Mouse (Mus musculus): Measurements from ENCODE around the gene Car5a. TPM values are rescaled to one million over a fixed set of nuclear protein-coding genes. Genes with fewer than 3 reads are reported as not detected.

Gene Car5a
- 0.18 and 0.51 TPM in 2 replicates for polyA plus RNA-seq (2016; fragmentation: Nextera tagmentation; extraction: Ambion mirVana)

GRCm38 (mm10) chr8:121944831-121945230 lies at the start of gene Car5a:
TSS of gene Car5a (minus strand) at chr8:121944904.
- Histone ChIP-seq H3K9ac (replicated peaks) (no peak within 1 kb of the TSS), H3K9me3 (no peaks in the 10 kb centered on the region), H3K27ac (no peak within 1 kb of the TSS), H3K4me3 (replicated peaks) (no peak within 1 kb of the TSS), H3K4me1 (replicated peaks) (peaks cover 28% of the 10 kb centered on the region), H3K36me3 (no peaks in the 10 kb centered on the region), H3K27me3 (no peaks in the 10 kb centered on the region; the same call in 1 of the 2 replicates), H3K4me2 (no peak within 1 kb of the TSS)
- no peak for ATAC-seq (ENCODE audit: insufficient number of reproducible peaks, insufficient read depth, low FRiP score, low TSS enrichment, low read depth)

DNA sequence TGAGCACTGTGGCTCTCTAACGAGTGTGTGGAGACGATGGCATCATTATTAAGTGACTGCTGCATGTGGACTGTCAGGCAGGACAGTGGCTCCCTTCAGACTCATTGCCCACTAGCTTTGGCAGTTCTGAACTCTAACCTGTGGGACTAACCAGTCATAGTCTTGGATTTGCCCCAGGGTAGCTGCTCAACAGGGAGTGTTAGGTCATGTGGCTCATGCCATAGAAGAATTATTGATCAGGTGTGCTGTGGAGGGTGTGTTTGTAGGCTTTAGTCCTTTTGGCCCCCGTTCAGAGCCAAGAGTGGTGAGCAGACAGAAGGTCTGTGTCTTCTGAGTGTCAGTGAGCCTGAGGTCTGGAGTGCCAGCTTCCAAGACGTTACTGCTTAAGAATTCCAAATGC lies 48.2 kb upstream of the Car5a start:
- Histone ChIP-seq H3K4me1 (replicated peaks) (no peaks in the 10 kb centered on the region), H3K27ac (no peak overlapping the region), H3K9ac (replicated peaks) (no peak overlapping the region), H3K4me2 (no peak overlapping the region), H3K36me3 (peaks cover 89% of the 10 kb centered on the region), H3K9me3 (no peaks in the 10 kb centered on the region), H3K27me3 (no peaks in the 10 kb centered on the region), H3K4me3 (replicated peaks) (no peak overlapping the region)
- no peak for ATAC-seq (ENCODE audit: insufficient number of reproducible peaks, insufficient read depth, low FRiP score, low TSS enrichment, low read depth)
- 82% methylated on average over 4 of the region's 4 CpGs for WGBS

DNA sequence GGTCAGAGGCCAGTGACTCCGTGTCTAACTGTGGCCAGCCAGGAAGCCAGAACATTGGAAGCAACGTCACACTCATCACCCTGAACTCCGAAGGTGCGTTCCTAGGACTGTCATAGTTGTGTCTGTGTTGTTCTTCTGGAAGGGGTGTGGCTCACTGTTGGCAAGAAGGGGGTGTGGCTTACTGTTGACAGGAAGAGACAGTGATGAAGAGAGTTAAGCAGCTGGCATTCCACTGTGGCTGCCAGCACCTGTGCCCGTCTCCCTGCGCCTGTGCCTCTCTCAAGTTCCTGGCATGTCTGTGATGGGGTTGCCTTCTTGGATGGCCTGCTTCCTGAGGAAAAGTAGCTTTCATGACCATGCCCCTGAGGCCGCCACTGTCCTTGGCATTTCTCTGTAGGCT lies 46.9 kb upstream of the Car5a start:
- H3K9me3 ChIP-seq, result no peaks in the 10 kb centered on the region
- no peak overlapping the region for H3K9ac ChIP-seq (replicated peaks)
- no peak overlapping the region for H3K4me3 ChIP-seq (replicated peaks)
- ATAC-seq (ENCODE audit: insufficient number of reproducible peaks, insufficient read depth, low FRiP score, low TSS enrichment, low read depth), result no peak
- WGBS, result 86% methylated on average over 7 of the region's 7 CpGs
- H3K36me3 ChIP-seq, result peaks cover 89% of the 10 kb centered on the region
- H3K27me3 ChIP-seq, result no peaks in the 10 kb centered on the region
- no peaks in the 10 kb centered on the region for H3K4me1 ChIP-seq (replicated peaks)
- no peak overlapping the region for H3K4me2 ChIP-seq
- H3K27ac ChIP-seq, result no peak overlapping the region

DNA sequence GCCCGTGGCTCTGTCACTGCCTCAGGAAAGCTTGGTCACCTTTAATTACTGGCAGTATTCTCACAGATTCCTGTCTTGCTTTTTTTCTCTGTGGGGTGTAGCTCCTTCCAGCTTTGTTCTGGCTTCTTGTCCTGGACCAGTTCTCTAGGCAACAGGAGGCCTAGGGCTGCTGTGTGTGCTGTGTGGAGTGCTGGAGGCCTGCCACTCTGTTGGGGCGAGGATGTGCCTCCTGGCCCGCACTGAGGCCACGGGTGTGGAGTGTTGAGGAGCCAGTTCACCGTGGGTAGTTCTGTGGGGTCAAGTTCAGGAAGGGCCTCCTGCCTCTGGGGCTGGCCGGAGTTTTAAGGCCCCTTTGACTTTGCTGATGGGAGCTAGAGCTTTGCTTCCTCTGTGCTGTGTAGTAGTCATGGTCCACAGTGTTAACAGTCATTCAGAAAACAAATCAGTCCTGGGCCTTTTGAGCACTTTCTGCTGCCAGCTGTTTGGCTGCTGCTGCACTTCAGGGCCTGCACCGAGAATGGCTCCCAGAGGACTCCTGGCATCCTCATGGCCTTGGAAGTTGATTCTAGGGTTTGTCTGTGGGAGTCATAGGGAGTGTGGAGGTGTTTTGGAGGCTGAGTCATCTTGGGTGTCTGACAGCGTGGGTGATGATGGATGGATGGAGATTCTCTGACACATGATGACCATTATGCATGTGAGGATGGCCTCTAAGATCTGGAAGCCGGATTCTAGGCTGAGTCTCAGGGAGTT lies 46.0 kb upstream of the Car5a start:
- H3K36me3 ChIP-seq, result peaks cover 90% of the 10 kb centered on the region
- WGBS, result 88% methylated on average over 9 of the region's 9 CpGs
- no peaks in the 10 kb centered on the region for H3K9me3 ChIP-seq
- H3K27ac ChIP-seq, result no peak overlapping the region
- no peak for ATAC-seq (ENCODE audit: insufficient number of reproducible peaks, insufficient read depth, low FRiP score, low TSS enrichment, low read depth)
- no peak overlapping the region for H3K9ac ChIP-seq (replicated peaks)
- H3K4me3 ChIP-seq (replicated peaks), result no peak overlapping the region
- no peaks in the 10 kb centered on the region for H3K4me1 ChIP-seq (replicated peaks)
- H3K27me3 ChIP-seq, result no peaks in the 10 kb centered on the region
- H3K4me2 ChIP-seq, result no peak overlapping the region

DNA sequence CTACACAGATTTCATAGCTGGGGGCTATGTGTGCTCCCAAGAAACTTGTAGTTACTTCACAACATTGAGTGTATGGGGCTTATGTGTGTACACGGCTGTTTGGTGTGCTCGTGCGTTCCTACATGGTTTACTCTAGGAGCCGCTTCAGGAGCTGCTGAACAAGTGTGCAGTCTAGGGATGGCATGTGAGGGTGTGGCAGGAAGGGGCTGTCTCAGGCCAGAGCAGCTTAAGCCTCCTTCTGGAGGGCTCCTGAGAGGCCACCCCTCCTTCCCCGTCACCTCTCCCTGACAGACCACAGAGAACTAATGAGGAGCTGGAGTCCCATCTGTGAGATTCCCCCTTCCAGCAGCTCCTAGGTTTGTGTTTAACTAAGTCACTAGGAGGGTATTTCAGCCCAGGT lies 43.2 kb upstream of the Car5a start:
- peaks cover 99% of the 10 kb centered on the region for H3K36me3 ChIP-seq
- H3K4me3 ChIP-seq (replicated peaks), result no peak overlapping the region
- H3K9me3 ChIP-seq, result no peaks in the 10 kb centered on the region
- WGBS, result 85% methylated on average over 5 of the region's 5 CpGs
- H3K9ac ChIP-seq (replicated peaks), result no peak overlapping the region
- ATAC-seq (ENCODE audit: insufficient number of reproducible peaks, insufficient read depth, low FRiP score, low TSS enrichment, low read depth), result no peak
- H3K4me1 ChIP-seq (replicated peaks), result no peaks in the 10 kb centered on the region
- H3K27me3 ChIP-seq, result no peaks in the 10 kb centered on the region
- H3K4me2 ChIP-seq, result no peak overlapping the region
- H3K27ac ChIP-seq, result no peak overlapping the region

GRCm38 (mm10) chr8:121985673-121986072 lies 41.0 kb upstream of the Car5a start:
- Histone ChIP-seq H3K27me3 (no peaks in the 10 kb centered on the region), H3K9ac (replicated peaks) (no peak overlapping the region), H3K4me2 (no peak overlapping the region), H3K9me3 (no peaks in the 10 kb centered on the region), H3K4me1 (replicated peaks) (no peaks in the 10 kb centered on the region), H3K4me3 (replicated peaks) (no peak overlapping the region), H3K36me3 (peaks cover 100% of the 10 kb centered on the region), H3K27ac (no peak overlapping the region)
- 98% methylated on average over 3 of the region's 3 CpGs for whole genome bisulfite sequencing
- no peak for ATAC-seq (ENCODE audit: insufficient number of reproducible peaks, insufficient read depth, low FRiP score, low TSS enrichment, low read depth)

GRCm38 (mm10) chr8:121981520-121981895 lies 36.8 kb upstream of the Car5a start:
- Histone ChIP-seq H3K36me3 (peaks cover 93% of the 10 kb centered on the region), H3K27ac (no peak overlapping the region), H3K27me3 (no peaks in the 10 kb centered on the region), H3K9ac (replicated peaks) (no peak overlapping the region), H3K4me2 (no peak overlapping the region), H3K4me3 (replicated peaks) (no peak overlapping the region), H3K4me1 (replicated peaks) (no peaks in the 10 kb centered on the region), H3K9me3 (no peaks in the 10 kb centered on the region)
- no peak for ATAC-seq (ENCODE audit: insufficient number of reproducible peaks, insufficient read depth, low FRiP score, low TSS enrichment, low read depth)
- 92% methylated on average over 7 of the region's 7 CpGs for WGBS

- ATAC-seq (ENCODE audit: insufficient number of reproducible peaks, insufficient read depth, low FRiP score, low TSS enrichment, low read depth), result no peak
- Histone ChIP-seq H3K27ac (no peak overlapping the region), H3K9ac (replicated peaks) (no peak overlapping the region), H3K4me2 (no peak overlapping the region), H3K36me3 (peaks cover 93% of the 10 kb centered on the region), H3K27me3 (no peaks in the 10 kb centered on the region), H3K4me3 (replicated peaks) (no peak overlapping the region), H3K4me1 (replicated peaks) (no peaks in the 10 kb centered on the region), H3K9me3 (no peaks in the 10 kb centered on the region)
- 89% methylated on average over 11 of the region's 11 CpGs for WGBS
Observed at GRCm38 (mm10) chr8:121980792-121981519, 36.3 kb upstream of the Car5a start.

DNA sequence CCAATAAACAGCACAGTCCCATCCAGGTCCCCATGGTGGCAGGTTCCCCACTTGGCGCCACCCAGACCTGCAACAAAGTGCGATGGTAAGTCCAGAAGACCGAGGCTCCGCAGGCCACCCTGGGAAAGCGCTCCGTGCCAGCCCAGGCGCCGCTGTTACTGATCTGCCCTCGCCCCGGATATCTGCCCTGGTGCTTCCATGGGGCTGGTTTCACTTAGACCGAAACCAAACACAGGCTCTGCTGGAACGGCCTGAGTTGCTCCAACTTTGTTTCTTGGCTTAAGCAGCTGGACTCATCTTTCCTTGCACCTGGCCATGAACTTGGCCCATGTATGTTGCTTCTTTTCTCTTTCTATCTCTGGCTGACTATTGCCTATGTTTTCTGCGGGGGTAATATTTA lies 34.0 kb upstream of the Car5a start:
- 96% methylated on average over 13 of the region's 13 CpGs for WGBS
- no peaks in the 10 kb centered on the region for H3K9me3 ChIP-seq
- ATAC-seq (ENCODE audit: insufficient number of reproducible peaks, insufficient read depth, low FRiP score, low TSS enrichment, low read depth), result no peak
- H3K27me3 ChIP-seq, result no peaks in the 10 kb centered on the region
- H3K4me2 ChIP-seq, result no peak overlapping the region
- H3K9ac ChIP-seq (replicated peaks), result no peak overlapping the region
- H3K4me3 ChIP-seq (replicated peaks), result no peak overlapping the region
- no peaks in the 10 kb centered on the region for H3K4me1 ChIP-seq (replicated peaks)
- no peak overlapping the region for H3K27ac ChIP-seq
- peaks cover 93% of the 10 kb centered on the region for H3K36me3 ChIP-seq

DNA sequence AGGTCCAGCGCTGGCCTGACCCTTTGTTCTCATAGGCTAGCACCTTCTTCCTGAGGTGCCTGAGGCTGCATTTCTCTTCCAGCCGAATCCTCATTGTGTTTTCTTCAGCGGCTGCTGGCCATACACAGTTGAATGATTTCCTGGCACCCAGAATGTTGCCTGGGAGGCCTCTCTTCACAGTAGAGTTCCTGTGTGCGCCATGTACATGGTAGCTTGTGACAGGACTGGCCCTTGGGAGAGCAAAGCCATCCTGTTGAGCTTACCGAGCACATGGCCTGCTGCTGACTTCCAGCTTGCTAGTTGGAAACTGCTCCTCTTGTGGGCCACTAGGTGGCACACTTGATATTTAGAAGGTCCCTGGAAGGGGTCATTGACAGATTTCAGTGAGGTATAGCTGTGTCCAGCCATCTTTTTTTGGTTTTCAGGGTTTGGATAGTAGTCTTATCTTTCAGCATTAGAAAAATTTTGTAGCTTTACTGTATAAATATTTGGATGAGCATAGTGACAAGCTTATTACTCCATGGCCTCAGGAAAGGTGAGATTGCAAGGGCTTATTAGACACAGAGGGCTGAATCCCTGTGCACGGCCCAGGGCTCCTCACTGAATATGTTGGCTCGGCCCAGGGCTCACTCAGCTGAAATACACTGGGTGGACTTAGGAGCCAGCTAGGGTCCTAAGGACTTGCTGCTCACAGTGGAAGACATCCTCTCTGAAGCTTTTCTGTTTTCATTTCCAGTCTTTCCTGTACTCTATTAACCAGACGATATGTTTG lies 33.3 kb upstream of the Car5a start:
- 0 out of 2 replicates have a peak, but pooled peaks have one; percentile 20 for ATAC-seq (ENCODE audit: insufficient number of reproducible peaks, insufficient read depth, low FRiP score, low TSS enrichment, low read depth)

DNA sequence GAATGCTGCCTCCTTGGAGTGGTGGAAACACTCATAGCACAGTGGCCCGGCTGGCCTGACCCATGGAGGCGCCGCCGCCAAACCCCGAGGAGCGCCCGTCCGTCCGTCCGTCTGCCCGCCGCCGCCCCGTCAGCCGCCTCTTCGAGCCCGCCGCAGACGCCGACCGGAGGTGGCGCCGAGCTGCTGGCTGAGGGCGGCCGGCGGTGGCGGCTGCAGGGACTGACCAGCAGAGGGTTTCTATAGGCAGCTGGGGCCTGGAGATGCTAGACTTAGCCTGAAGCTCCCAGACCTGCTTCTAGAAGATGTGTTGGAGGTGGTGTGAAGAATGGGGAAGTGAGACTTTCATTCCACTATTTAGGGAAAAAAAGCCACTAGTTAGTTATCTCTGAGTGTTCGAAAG lies 29.2 kb upstream of the Car5a start:
- H3K4me3 ChIP-seq (replicated peaks), result no peak overlapping the region
- 95% methylated on average over 28 of the region's 28 CpGs for WGBS
- H3K4me2 ChIP-seq, result no peak overlapping the region
- H3K36me3 ChIP-seq, result peaks cover 56% of the 10 kb centered on the region
- no peaks in the 10 kb centered on the region for H3K9me3 ChIP-seq
- no peak overlapping the region for H3K27ac ChIP-seq
- no peaks in the 10 kb centered on the region for H3K27me3 ChIP-seq
- H3K4me1 ChIP-seq (replicated peaks), result peaks cover 4% of the 10 kb centered on the region
- no peak for ATAC-seq (ENCODE audit: insufficient number of reproducible peaks, insufficient read depth, low FRiP score, low TSS enrichment, low read depth)
- no peak overlapping the region for H3K9ac ChIP-seq (replicated peaks)

More for the DNA sequence above, 33.3 kb upstream of the Car5a start:
- H3K27me3 ChIP-seq, result no peaks in the 10 kb centered on the region
- no peak overlapping the region for H3K4me3 ChIP-seq (replicated peaks)
- H3K4me1 ChIP-seq (replicated peaks), result no peaks in the 10 kb centered on the region
- peak overlapping the region; percentile 1; the same call in 1 of the 2 replicates for H3K27ac ChIP-seq
- peaks cover 86% of the 10 kb centered on the region for H3K36me3 ChIP-seq
- H3K9me3 ChIP-seq, result no peaks in the 10 kb centered on the region
- H3K9ac ChIP-seq (replicated peaks), result no peak overlapping the region
- 71% methylated on average over 8 of the region's 8 CpGs for WGBS
- H3K4me2 ChIP-seq, result no peak overlapping the region

All from limb, embryonic 12.5 days (tissue).